Mouse (Mus musculus) cerebellum, adult 8-10 months (tissue): ENCODE results near the gene Mnat1.
A peak's percentile ranks its signal among the peaks of the same experiment; 100 is the strongest.
"Not testable (repeated sequence)": the region's sequence is repeated elsewhere in the genome, so short reads cannot be mapped to it uniquely, and the experiment has no call there.

Experiments
- DNase-seq: peaks from one replicate; pipeline ENCODE4 v3.0.0; 2022

Gene Mnat1

GRCm38 (mm10) chr12:73151038-73151437 is 27.5 kb downstream of the Mnat1 start:
- DNase-seq, result not testable (repeated sequence)

- no peak for DNase-seq
Observed at GRCm38 (mm10) chr12:73154150-73154549, 30.6 kb downstream of the Mnat1 start.

GRCm38 (mm10) chr12:73160341-73160740 is 36.8 kb downstream of the Mnat1 start:
- DNase-seq, result no peak

- peak; percentile 13 for DNase-seq
Observed at GRCm38 (mm10) chr12:73162408-73163181, 39.1 kb downstream of the Mnat1 start.

- DNase-seq, result no peak
Observed at GRCm38 (mm10) chr12:73170794-73171193, 47.3 kb downstream of the Mnat1 start.

GRCm38 (mm10) chr12:73183896-73184295 is 60.4 kb downstream of the Mnat1 start:
- DNase-seq, result no peak

- DNase-seq, result no peak
Observed at GRCm38 (mm10) chr12:73197363-73197762, 73.8 kb downstream of the Mnat1 start.

GRCm38 (mm10) chr12:73198451-73198850 is 74.9 kb downstream of the Mnat1 start:
- DNase-seq, result no peak

GRCm38 (mm10) chr12:73199375-73199774 is 75.9 kb downstream of the Mnat1 start:
- DNase-seq, result no peak

GRCm38 (mm10) chr12:73201587-73201986 is 78.1 kb downstream of the Mnat1 start:
- DNase-seq, result no peak

- DNase-seq, result no peak
Observed at GRCm38 (mm10) chr12:73205710-73206649, 82.5 kb downstream of the Mnat1 start.

GRCm38 (mm10) chr12:73207008-73207407 is 83.5 kb downstream of the Mnat1 start:
- DNase-seq, result no peak

GRCm38 (mm10) chr12:73207461-73207860 is 83.9 kb downstream of the Mnat1 start:
- DNase-seq, result no peak

GRCm38 (mm10) chr12:73208518-73208917 is 85.0 kb downstream of the Mnat1 start:
- DNase-seq, result no peak

- no peak for DNase-seq
Observed at GRCm38 (mm10) chr12:73209117-73209516, 85.6 kb downstream of the Mnat1 start.

- DNase-seq, result no peak
Observed at GRCm38 (mm10) chr12:73210454-73210853, 86.9 kb downstream of the Mnat1 start.

GRCm38 (mm10) chr12:73215773-73216172 is 92.3 kb downstream of the Mnat1 start:
- no peak for DNase-seq

GRCm38 (mm10) chr12:73218632-73219031 is 95.1 kb downstream of the Mnat1 start:
- no peak for DNase-seq

- DNase-seq, result no peak
Observed at GRCm38 (mm10) chr12:73221235-73221634, 97.7 kb downstream of the Mnat1 start.

- DNase-seq, result no peak
Observed at GRCm38 (mm10) chr12:73223872-73224271, 100.4 kb downstream of the Mnat1 start.

- DNase-seq, result no peak
Observed at GRCm38 (mm10) chr12:73228427-73228826, 104.9 kb downstream of the Mnat1 start.

GRCm38 (mm10) chr12:73230196-73230595 is 106.7 kb downstream of the Mnat1 start:
- no peak for DNase-seq

GRCm38 (mm10) chr12:73231552-73231951 is 108.0 kb downstream of the Mnat1 start:
- no peak for DNase-seq

GRCm38 (mm10) chr12:73232586-73232985 is 109.1 kb downstream of the Mnat1 start:
- no peak for DNase-seq
